Mouse (Mus musculus) cerebellum, adult 18-20 months (tissue): ENCODE data around the gene Col9a1.

Experiments
- DNase-seq, 2 experiments: peaks; one replicate each; pipeline ENCODE4 v3.0.0; 2021

Gene Col9a1

DNA sequence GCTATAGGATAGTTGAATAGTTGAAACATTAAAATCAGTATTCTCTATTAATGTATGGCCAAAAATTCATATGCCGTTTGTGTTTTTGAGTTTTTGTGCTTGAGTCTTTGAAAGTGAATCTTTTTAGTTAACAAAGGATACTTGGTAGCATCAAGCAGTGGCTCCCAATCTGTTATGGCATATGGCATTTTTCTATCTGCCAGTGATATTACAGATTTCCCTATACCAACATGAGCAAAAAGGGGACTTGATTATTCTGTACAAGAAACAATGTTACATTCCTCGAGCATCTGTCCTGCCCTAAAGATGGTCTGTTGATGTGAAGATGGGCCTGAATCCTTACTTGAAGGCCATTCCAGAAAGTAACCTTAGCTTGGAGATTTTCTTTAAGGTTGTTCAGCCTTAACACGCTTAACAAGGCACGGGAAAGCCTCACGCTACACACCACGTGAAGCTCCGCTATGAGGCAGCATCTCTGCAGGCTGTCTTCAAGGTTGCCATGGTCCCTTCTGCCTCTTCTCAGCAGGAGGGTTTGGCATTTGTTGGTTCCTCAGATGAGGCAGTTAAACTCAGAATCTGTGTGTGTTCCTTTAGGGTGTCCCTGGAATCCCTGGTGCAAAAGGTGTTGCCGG is 45.7 kb downstream of the Col9a1 start:
- peak; percentile 83 to 88 for DNase-seq

DNA sequence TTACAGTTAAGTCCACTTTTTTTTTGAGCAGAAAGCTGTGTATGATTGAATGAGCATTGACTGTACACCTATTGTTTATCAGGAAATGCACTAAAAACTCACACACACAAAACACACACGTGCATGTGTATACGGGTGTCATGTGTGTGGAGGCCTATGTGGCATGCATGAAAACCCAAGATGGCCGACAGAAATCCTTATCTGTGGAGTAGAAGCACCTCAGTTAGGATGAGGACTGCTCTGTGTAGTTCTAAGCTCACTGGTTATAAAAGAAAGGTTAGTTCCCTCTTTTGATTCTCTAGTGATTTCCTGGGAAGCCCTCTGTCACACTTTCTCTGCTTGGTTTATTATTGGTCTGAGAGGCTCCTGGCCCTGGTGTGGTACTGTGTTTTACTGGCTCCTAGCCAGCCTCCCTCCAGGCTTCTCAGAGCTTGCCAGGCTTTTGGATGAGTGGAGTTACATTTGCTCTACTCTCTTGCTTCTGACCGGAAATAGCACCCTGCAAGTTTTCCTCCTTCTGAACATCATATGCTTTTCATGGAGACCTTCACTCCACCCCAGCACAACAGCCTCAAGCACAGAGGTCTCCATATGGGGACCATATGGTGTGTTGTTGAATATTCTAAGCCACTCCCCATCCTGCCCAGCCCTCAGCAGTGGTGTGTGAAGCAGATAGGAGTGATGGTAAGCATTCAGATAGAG is 48.6 kb downstream of the Col9a1 start:
- DNase-seq, result peak; percentile 93 to 95

DNA sequence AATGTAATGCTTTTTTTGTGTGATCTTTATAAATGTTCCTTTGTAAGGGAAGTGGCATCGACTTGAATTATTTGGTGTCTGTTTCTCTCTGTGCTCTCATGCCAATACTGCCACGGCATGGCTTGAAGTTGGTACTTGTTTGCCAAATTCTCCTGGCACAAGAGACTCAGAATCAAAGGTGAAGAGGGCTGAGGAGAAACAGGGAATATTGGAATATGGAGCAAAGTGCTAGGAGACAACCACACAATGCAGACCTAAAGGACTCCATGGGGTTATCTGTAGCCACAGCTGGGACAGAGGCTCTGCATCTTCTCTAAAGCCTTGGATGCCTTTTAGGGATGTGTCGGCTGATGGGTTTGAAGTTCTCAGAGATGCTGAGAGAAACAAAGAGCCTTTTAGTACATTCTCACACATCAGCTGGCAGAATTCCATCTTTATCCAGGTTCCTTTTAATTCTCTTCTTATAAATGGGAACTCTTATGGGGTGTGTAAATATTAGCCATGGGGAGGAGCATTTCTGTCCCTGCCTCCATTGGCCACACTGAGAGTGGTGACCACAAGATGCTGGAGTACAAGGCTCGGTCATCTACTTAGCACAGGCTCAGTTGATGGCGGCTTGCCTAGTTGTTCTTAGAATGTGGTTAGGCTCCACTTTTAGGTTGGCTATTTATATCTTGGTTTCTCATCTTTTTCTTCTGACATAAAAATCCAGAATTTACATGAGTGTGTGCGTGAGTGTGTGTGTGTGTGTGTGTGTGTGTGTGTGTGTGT is 49.7 kb downstream of the Col9a1 start:
- DNase-seq, result peak; percentile 58 to 70

DNA sequence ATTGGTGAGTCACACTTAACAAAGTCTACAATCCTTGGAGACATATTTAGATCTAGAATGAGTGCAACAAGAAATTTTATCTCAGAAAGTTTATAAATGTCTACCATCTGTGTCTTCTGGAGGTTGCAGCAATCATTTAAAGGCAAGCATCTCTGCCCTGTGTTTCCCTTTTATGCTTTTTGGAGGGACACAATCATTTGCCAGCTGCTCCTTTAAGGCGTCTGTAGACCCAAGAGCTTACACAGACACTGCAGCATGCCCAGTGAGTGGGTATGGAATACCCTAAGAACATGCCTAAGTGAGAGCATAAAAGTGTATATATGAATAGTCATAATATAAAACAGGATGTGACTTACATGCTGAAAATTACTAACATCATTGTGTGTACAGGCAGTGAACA is 52.1 kb downstream of the Col9a1 start:
- no peak for DNase-seq

DNA sequence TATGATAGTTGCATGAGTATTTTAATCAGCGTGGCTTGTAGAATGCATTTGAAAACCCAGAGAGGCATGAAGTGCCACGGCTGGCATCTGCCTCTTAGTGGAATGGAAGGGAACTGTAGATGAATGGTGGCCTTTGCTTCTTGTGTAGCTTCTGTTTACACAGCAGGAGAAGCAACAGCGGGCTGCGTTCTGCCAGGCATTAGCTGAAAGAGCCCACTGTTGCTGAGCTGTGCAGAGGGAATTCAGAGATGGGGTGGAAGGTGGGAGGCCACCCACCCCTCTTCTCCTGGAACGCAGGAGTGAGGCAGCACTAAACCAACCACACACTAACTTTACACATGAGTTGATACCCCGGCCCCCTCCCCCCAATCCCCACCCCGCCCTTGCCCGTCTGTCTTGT is 53.0 kb downstream of the Col9a1 start:
- peak; percentile 33 to 34 for DNase-seq

DNA sequence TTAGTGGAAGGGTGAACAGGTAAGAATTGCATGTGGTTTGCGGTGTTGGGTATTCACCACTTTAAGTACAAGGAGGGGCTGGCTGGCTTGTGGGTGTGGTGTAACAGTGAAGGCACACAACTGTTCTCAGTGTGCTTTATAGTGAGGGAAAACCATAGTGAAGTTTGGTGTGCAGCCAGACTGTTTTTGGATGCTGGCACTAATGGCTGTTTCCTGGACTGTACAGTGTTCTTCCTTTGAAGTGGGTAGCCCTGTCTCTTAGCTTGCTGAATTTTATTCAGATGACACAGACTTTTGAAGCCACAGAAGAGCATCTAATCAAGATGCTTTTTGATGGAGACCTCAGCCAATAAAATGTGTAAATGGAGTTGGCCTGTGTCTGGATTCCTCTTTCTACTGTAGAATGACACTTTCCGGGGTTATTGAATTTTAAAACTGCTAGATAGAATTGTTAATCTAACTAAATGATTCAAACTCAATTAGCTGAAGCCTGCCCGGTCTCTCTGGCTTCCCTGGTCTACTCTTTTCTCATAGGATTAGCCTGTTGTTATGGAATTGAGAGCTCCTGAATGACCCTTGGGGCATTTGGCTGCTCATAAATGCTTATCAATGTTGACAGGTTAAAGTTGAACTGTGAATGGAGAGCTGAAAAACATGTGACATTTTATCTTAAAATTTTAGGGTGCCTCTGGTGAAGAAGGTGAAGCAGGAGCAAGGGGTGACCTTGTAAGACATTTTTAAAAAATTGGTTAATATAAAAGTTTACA is 54.3 kb downstream of the Col9a1 start:
- DNase-seq, result no peak

DNA sequence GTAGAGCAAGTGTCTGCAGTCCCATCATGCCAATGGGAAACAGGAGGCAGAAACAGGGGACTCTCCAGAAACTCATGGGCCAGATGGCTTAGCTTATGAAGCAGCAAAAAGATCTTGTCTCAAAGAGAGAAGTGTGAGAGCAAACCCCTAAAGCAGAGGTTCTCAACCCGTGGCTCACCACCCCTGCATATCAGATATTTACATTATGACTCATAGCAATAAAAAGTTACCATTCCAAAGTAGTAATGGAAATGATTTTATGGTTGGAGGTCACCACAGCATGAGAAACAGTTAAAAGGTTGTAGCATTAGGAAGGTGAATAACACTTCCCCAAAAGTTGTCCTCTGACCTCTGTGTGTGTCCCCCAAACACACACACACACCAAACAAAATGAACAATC is 58.9 kb downstream of the Col9a1 start:
- DNase-seq, result no peak

DNA sequence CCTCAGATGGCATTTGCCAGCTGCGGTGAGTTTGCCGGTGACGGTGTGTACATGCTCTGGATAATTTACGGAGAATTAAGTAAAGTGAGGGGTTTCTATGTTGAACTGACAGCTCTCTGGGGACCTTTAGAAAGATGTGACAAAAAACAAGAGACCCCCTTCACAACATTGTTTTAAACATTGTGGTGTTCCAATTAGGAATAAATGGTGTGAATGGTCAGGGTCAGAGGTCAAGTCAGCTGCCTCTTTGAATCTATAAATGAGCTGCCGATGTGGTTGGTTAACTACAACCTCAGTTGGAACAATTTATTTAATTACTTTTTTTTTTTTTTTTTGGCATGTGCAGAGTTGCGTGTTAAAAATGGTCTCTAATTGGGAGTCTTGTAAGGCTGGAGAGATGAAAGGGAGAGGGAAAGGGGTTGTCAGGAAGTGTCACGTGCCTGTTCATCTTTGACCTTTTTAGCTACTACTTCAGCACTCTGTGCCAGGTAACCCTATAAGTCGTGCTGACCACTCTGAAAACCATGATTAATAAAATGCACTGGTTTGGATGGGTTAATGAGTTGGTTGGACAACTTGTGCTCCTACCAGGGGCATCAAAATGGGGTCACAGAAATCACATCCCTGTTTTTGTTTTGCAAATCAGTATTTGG is 62.8 kb downstream of the Col9a1 start:
- DNase-seq, result no peak

DNA sequence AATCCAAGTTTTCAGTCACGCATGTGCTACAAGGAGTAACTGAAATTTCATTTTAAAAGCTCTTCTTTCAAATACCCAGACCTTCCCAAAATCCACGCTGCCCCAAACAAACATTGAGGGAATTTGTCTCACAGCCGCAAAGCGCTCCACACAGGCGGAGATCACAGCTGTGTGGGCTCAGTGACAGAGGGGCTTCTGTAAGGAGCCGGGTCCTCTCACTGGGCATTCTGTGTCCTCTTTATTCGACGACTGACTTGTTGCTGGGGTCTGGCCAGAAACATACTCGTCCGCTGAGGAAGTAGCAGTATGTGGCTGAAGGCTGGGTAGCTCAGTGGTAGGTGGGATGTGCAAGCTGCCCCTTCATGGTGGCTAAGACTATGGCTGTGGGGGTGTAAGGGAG is 67.5 kb downstream of the Col9a1 start:
- no peak for DNase-seq

DNA sequence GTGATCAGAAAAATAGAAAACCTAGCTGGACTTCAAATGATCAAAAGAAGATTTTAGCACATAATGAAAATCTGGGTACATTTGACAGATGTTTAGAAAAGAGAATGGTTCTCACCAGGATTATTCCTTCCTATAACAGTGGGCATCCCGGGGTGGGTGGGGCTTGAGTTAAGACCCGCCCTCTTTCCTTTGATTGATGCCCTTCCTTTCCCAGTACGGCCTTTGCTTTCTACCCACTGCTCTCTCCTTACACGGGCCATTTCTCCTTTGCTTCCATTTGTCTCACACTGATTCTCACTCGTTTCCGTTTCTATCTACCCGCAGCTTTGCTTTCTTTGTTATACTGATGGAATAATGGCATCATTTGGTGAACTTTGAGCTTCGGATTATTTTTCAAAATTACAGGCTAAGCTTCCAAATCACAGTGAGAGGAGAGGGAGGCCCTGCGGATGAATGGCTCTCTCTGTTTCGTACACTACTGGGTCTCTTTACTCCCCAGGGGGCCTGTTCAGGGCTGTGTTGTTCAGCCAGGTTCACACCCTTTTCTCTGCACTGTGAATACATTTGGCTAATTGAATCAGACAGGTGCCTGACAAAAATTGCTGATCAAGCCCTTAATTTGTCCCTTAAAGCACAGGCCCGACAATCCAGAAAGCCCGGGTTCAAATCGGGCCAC is 68.4 kb downstream of the Col9a1 start:
- no peak for DNase-seq

DNA sequence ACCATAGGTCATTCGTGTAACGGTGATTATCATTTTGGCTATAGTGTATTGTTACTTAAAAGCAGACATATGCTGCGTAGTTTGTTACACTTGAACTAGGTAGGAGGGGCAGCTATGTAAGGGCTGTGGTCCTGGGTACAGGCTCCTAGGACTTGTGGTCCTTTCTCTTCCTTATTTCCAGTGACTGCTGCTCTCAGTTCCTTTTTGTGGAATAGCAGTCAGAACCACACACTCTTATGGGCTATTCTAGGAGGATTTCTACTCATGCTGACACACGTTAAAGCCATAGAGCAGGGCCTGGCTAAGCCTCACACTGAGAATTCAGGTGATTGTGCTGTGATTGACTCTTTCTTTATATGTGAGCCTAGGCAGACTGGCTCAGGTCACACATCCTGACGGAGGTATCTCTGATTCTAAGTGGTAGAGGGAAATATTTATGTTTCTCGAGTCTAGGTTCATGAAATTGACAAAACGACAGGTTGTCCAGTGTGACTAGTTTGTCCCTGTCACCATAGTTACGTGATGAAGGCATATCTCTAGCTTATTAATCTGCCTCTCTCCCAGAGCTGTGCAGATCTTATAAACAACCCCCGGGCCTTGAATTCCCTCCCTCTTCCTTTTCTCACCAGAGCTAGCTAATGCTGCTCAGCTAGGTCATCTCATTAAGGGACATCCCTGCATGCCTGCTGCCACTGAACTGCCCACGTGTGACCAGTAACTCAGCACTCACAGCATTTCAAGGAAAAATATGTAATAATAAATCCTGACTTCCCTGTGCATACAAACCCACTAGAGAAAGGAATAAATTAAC is 71.1 kb downstream of the Col9a1 start:
- DNase-seq, result peak; percentile 20 to 45

DNA sequence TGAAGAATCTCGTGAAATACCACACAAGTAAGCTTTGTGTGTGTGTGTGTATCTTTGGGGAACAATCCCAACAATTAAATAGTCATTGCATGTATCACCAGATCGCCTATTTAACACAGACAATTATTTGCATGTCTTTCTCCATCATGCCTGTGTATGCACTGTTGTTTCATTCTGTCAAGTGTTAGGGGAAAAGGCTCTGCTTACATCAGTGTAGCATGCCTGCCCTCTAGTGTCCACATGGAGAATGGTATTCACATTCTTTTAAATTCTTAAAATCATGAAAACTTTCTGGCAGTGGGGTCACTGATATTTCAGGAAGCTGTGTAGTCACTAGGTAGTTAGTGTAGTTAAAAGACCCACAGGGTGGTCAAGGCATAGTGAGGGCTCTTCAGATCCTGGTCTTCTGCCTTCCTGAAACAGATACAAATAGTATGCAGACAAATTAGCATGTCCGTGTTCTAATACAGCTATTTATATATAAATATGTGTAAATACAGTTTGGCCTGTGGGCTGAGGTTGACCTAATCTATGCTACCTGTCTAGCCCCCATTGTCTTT is 71.8 kb downstream of the Col9a1 start:
- DNase-seq, result peak; percentile 63 to 70

DNA sequence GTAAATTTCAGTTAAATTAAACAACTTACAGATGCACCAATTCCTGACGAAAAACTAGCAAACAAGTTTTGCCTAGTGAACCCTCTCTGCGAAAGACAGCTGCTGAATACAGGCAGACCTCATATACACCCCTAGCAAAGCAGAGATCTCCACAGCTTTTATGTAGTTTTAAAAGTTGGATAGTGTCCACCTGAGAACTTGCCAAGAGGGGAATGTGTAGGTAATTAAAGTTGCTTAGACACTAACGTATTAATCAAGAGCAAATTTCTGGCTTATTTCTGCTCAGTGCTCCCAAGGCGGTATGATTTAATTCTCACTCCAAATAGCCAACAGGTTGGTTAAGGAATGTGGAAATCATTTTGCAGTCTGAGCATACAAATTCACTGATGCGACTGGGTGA is 80.6 kb downstream of the Col9a1 start:
- no peak for DNase-seq

DNA sequence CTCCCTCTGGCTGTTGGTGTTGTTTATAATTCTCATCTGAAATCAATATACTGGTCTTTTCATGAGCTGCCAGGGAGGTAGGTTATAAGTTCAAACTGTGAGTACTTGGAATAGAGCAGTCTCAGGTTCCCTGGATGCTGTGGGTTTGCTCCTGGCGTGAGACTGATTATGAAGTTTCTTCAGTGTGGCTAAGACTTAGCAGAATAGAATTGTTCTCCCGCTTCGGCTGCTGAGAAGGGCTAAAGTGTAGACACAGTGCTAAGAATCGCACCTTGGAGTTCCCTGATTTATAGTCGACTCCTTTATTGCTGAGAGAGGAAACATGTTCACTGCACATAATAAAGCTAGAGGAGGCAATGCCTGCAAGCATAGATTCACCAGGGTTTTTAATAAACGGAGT is 82.0 kb downstream of the Col9a1 start:
- DNase-seq, result no peak

DNA sequence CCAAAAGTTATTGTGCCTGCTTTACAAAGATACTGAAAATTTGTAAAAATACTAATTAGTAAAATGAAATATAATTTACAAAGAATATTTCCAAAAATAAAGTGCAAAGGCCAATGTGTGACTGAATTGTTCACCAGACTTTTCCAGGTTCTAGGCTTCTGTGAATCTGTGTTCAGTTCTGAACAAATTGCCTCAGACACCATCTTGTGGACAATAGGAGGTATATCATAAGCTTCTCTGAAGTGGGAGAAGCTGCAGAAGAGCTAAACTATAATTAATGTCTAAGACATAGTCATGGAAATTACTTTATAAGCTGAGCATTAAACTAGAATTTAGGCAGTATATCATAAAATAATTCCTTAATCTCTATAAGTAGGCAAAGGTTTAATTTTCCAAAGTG is 83.8 kb downstream of the Col9a1 start:
- DNase-seq, result no peak

DNA sequence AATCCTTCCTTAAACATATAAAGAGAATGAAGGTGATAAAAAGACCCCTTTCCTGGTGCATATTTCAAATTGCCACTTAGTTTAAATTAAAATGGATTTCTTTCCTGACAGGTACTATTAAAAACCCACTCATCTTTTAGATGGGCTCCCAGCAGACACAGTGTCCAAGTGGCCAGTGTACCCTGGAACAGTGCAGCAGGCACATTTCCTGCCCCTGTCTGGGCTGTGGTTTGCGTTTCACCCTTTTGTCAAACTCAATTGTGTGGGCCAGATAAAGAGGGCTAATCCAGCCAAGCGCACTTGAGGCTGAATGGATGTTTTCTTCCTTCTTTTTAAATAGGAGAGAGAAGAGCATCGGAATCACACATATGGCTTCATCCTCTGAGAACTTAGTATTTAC is 89.6 kb downstream of the Col9a1 start:
- DNase-seq, result no peak

DNA sequence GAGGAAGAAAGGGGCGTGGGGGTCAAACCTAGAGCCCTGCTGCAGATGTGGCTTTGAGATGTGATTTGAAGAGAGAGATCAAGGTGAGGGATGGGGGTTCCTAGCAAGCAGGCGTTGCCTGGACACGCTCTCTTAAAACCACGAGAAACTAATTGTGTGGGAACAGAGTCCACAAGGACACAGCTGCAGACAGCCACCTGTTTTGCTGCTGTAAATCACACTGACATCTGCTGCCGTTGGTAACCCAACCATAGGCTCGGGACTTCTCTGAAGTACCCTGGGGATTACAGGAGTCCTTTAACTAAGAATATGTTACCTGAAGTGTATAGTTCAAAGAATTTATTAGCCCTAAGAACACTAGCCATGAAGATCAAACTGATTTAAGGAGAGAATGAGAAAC is 109.0 kb downstream of the Col9a1 start:
- no peak for DNase-seq

DNA sequence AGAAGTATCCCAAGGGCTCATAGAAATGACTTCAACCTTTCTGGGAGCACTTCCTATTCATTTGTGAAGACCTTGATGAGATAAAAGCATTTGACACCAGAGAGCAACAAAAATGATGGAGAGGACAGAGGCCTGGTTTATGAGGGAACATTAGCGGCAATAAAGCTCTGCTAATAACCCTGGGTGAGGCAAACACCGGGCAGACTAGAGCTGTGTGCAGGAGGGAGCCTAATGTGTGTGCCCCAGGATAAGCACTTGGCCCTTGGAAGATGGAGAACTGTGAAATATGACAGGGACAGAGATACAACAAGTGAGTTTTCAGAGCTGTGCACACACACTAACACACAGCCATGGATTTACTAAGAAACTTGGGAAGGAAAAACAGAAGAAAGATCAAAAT is 115.1 kb downstream of the Col9a1 start:
- no peak for DNase-seq

DNA sequence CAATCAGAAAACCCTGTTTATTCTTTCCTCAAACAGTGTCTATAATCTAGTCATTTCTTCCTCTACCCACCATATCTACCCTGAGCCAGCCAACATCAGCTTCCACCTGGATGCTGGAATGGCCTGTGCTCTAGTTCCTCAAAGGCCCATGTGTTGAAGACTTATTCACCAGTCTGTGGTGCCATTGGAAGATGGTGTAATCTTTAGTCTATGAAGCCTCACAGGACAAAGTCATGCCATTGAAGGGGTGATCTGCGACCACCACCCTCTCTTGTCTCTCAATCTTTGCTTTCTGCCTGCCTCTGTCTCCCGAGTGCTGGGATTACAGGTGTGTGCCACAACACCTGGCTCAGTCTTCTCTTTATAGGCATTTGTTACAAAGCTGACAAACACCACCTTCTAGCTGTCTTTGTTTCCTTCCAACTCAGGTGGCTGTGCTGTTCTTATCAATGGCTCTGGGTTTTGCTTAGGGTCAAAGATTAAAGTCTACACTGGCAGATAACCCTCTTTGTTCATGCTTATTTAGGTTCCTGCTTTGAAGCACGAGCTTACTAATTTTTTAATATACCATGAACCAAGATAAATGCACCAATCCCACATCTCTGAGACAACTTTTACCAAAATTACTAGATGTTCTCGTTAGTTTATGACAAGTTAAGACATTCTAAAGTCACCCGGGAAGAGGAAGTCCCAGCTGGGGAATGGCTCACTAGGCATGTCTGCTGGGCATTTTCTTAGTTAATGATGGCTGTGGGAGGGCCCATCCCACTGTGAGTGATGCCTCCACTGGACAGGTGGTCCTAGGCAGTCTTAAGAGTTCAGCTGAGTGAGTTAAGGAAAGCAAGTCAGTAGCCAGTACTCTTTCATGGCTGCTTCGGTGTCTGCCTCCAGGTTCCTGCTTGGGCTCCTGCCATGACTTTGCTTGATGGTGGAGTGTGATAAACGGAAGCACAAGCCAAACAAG is 117.9 kb downstream of the Col9a1 start:
- no peak for DNase-seq

DNA sequence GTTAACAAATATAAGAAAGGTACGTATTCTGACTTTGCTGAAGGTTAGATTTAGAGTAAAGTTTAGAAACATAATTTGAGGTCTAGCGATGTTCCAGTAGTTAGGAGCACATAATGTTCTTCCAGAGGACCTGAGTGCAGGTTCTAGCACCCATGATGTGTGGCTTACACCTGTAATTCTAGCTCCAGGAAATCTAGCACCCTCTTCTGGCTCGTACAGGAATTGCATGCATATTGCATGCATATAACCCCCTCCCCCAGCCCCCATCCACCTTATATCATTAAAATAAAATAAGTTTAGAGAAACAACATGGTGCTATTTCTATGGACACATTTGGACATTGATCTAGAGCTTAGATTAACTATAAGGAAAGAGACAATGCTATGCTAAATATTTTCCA is 123.3 kb downstream of the Col9a1 start:
- DNase-seq, result no peak
